Mouse (Mus musculus) cerebral cortex, adult 2 months (tissue): ENCODE results near the gene Spic.

Experiments used
- WGBS: fragments of 180-500 bp; shearing (Covaris S2); methylation state at CpG from one replicate; pipeline ENCODE4 v1.1.7; 2018; 5-methylcytosine and 5-hydroxymethylcytosine counted together

The Spic gene

DNA sequence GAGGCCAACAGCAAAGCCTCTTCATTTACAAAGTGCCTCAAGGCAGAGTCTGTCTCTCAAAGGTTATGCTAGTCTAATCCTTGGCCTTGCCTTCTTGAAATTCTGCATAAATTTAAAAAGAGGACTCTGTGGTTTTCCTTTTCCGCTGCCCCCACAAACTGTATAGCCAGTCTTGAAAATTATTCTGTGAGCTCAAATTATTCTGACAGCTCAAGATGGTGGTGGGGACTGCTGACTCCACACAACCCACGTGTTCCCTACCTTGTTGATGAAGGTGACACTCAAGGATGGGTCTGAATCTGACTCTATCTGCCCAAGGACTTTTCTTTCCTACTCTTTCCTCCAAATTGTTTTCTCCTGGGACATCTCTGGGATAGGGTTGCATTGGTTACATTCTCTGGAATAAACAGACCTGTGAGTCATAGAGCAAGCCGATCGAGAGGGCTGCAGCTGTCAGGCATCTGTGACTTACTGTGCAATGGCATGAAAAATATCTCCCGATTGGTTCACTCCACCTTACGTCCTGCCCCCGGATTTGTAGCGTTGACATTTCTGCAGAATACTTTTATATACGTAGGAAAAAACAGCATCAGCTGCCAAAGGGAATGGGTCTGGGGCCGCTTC, 53.4 kb downstream of the Spic start:
- 79% methylated on average over 10 of the region's 10 CpGs for WGBS

- WGBS = 85% methylated on average over 2 of the region's 2 CpGs
These were observed 54.0 kb downstream of the Spic start for GRCm38 (mm10) chr10:88630663-88631329.

DNA sequence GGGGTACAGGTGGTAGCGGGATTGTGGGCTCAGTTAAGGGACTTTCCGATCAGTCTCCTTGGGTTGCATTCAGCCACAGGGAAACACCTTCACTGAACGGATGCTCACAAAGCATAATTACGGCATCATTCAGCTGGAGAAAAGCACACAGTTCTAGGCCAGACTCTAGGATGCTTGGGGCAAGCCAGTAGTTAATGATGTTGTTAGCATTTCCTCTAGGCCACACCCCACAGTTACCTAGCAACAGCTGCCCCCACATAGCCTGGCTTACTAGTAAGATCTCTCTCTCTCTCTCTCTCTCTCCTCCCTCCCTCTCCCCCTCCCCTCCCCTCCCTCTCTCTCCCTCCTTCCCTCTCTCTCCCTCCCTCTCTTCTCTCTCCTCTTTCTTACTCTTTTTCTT, 57.8 kb downstream of the Spic start:
- 51% methylated on average over 4 of the region's 4 CpGs for WGBS

DNA sequence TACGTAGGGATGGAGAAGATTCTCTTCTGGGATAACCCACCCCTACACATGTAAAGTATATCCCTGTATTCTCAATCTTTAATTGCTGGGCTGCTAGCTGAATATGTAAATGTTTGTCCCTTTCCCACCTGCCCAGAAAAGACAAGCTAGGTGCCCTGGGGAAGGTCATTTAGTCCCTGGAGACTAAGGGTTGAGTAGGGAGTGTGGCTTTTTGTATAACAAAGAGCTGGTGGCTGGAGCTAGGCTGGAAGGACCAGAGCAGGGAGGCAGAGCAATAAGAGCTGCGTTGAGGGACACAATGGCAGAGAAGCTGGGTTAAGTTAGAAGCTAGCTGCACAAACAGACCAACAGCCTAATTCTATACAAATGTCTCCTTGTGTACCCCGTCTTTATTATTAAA, 58.6 kb downstream of the Spic start:
- 81% methylated on average over 3 of the region's 3 CpGs for WGBS
